In genomic region chr11:73199879-73200278, GRCm38 (mm10) we compare ENCODE assay signal across 8 mouse cellular contexts. TPM values are rescaled to one million over a fixed set of nuclear protein-coding genes. Genes with fewer than 3 reads are reported as not detected.
DNase-seq lines count a peak whose midpoint lies in the region; ATAC-seq and TF ChIP-seq lines count a peak whose summit lies in the region.

No protein-coding gene starts in this region.

- peak overlapping the region; percentile 90 for H3K4me3 ChIP-seq in left cerebral cortex, adult 2 months
- peak overlapping the region; percentile 64 for H3K4me3 ChIP-seq in embryonic fibroblast, embryonic 13.5 days (ENCODE audit: insufficient read depth, low read length)
- H3K4me3 ChIP-seq in stomach, postnatal 0 days (ENCODE audit: low read depth, low read length) = peak overlapping the region; percentile 74

- intact Hi-C loops in left cerebral cortex, adult 2 months (cut with DNase I) = loop anchor here (2.0 kb wide), 1 partner anchor 23 kb away; the partner anchor contains the start of genes Emc6 and Tax1bp3
- intact Hi-C loops in left cerebral cortex, postnatal 36 days (cut with DNase I) = loop anchor here (1.0 kb wide), 1 partner anchor 23 kb away; the partner anchor contains the start of genes Emc6 and Tax1bp3

- WGBS in stomach, postnatal 0 days = 2% methylated on average over 12 of the region's 12 CpGs

- DNase-seq in left cerebral cortex, adult 2 months (ENCODE audit: extremely low spot score in 1 of 2, low spot score in 2 of 2) = no peak
- DNase-seq in left cerebral cortex, postnatal 36 days (ENCODE audit: low spot score in 2 of 2) = no peak
- DNase-seq in kidney, adult 18-20 months = peak; percentile 36
- DNase-seq in lung, postnatal 36 days = peak; percentile 40
- no peak for DNase-seq in stomach, postnatal 0 days (ENCODE audit: low spot score)
- DNase-seq in cerebellum, postnatal 14 days = no peak
- DNase-seq in adrenal gland, adult 8-10 months = no peak

- peak overlapping the region; percentile 100 for H3K4me2 ChIP-seq in stomach, postnatal 0 days (replicated peaks; ENCODE audit: low read depth)

- H3K36me3 ChIP-seq in stomach, postnatal 0 days (ENCODE audit: control insufficient read depth, insufficient read depth, low read length) = no peaks in the 10 kb centered on the region

- no peak for TF ChIP-seq CTCF in left cerebral cortex, adult 2 months (IDR thresholded peaks at IDR 0.05)
- TF ChIP-seq CTCF in embryonic fibroblast, embryonic 13.5 days (IDR thresholded peaks at IDR 0.05; ENCODE audit: borderline replicate concordance, insufficient read depth, low read length) = no peak
- TF ChIP-seq CTCF in stomach, postnatal 0 days (IDR thresholded peaks at IDR 0.05; ENCODE audit: low read depth) = no peak

- no peaks in the 10 kb centered on the region for H3K27me3 ChIP-seq in stomach, postnatal 0 days (ENCODE audit: control insufficient read depth, insufficient read depth, low read length)

- no peaks in the 10 kb centered on the region for H3K4me1 ChIP-seq in embryonic fibroblast, embryonic 13.5 days (ENCODE audit: control insufficient read depth, insufficient read depth, low read length)
- peaks cover 3% of the 10 kb centered on the region; the same call in 1 of the 2 replicates for H3K4me1 ChIP-seq in stomach, postnatal 0 days (replicated peaks; ENCODE audit: control insufficient read depth, insufficient read depth)

- peak overlapping the region; percentile 96; the same call in 1 of the 2 replicates for H3K27ac ChIP-seq in left cerebral cortex, adult 2 months
- H3K27ac ChIP-seq in embryonic fibroblast, embryonic 13.5 days (ENCODE audit: insufficient read depth, low read length) = no peak overlapping the region
- H3K27ac ChIP-seq in stomach, postnatal 0 days (replicated peaks) = peak overlapping the region; percentile 69; the same call in 1 of the 2 replicates

- peak overlapping the region; percentile 83 for H3K9ac ChIP-seq in stomach, postnatal 0 days (ENCODE audit: low read length)

- TF ChIP-seq POLR2A in embryonic fibroblast, embryonic 13.5 days (IDR thresholded peaks at IDR 0.05; ENCODE audit: low read depth, low read length) = no peak

- no peak for TF ChIP-seq EP300 in stomach, postnatal 0 days (optimal IDR thresholded peaks at IDR 0.05)

- ATAC-seq in stomach, postnatal 0 days (ENCODE audit: low FRiP score, low TSS enrichment) = no peak

- no peaks in the 10 kb centered on the region for H3K9me3 ChIP-seq in stomach, postnatal 0 days (ENCODE audit: control insufficient read depth, low read length)

RNA-seq across cellular contexts. Expression of gene Shpk, which starts 0.6 kb away (rescaled TPM):
- 1 to 10 TPM; 2.7 to 2.9 TPM for total RNA-seq in left cerebral cortex, adult 2 months (2021)
- 1 to 10 TPM; 3.1 TPM for total RNA-seq in left cerebral cortex, postnatal 36 days (2021)
- 2.2 and 2.4 TPM in 2 replicates for polyA plus RNA-seq in embryonic fibroblast, embryonic 13.5 days (2011; ENCODE audit: insufficient read length, low read depth, missing spikeins)
- polyA plus RNA-seq in stomach, postnatal 0 days (2015; fragmentation: Nextera tagmentation; extraction: Ambion mirVana) = 3.4 and 4.0 TPM in 2 replicates
- total RNA-seq in adrenal gland, adult 8-10 months (2022) = 10 to 100 TPM; 12.0 to 19.3 (median 14.2) TPM

RNA-seq across cellular contexts. Expression of gene Ctns, which starts 1.0 kb away (rescaled TPM):
- 10 to 100 TPM; 19.3 to 20.2 TPM for total RNA-seq in left cerebral cortex, adult 2 months (2021)
- total RNA-seq in left cerebral cortex, postnatal 36 days (2021) = 10 to 100 TPM; 15.4 to 24.9 TPM
- 17.9 and 22.1 TPM in 2 replicates for polyA plus RNA-seq in embryonic fibroblast, embryonic 13.5 days (2011; ENCODE audit: insufficient read length, low read depth, missing spikeins)
- 15.9 and 17.4 TPM in 2 replicates for polyA plus RNA-seq in stomach, postnatal 0 days (2015; fragmentation: Nextera tagmentation; extraction: Ambion mirVana)
- 10 to 100 TPM; 15.3 to 26.2 (median 20.2) TPM for total RNA-seq in adrenal gland, adult 8-10 months (2022)

RNA-seq across cellular contexts. Expression of gene Tax1bp3, which starts 23.0 kb away (rescaled TPM):
- total RNA-seq in left cerebral cortex, adult 2 months (2021) = 1 to 10 TPM; 9.4 to 9.6 TPM
- total RNA-seq in left cerebral cortex, postnatal 36 days (2021) = 1 to 10 TPM; 6.9 to 9.3 TPM
- polyA plus RNA-seq in embryonic fibroblast, embryonic 13.5 days (2011; ENCODE audit: insufficient read length, low read depth, missing spikeins) = 129 and 131 TPM in 2 replicates
- 176 and 184 TPM in 2 replicates for polyA plus RNA-seq in stomach, postnatal 0 days (2015; fragmentation: Nextera tagmentation; extraction: Ambion mirVana)
- total RNA-seq in adrenal gland, adult 8-10 months (2022) = 100 to 1,000 TPM in 1 of 4 experiments, 10 to 100 TPM in 3; 61.0 to 105 (median 84.6) TPM

RNA-seq across cellular contexts. Expression of gene Emc6, which starts 23.0 kb away (rescaled TPM):
- 10 to 100 TPM; 54.6 to 55.2 TPM for total RNA-seq in left cerebral cortex, adult 2 months (2021)
- total RNA-seq in left cerebral cortex, postnatal 36 days (2021) = 10 to 100 TPM; 54.4 to 58.8 TPM
- 37.9 and 40.7 TPM in 2 replicates for polyA plus RNA-seq in embryonic fibroblast, embryonic 13.5 days (2011; ENCODE audit: insufficient read length, low read depth, missing spikeins)
- 125 and 132 TPM in 2 replicates for polyA plus RNA-seq in stomach, postnatal 0 days (2015; fragmentation: Nextera tagmentation; extraction: Ambion mirVana)
- total RNA-seq in adrenal gland, adult 8-10 months (2022) = 10 to 100 TPM; 47.4 to 77.6 (median 63.9) TPM

RNA-seq across cellular contexts. Expression of gene Trpv1, which starts 34.2 kb away (rescaled TPM):
- under 1 TPM in 1 of 2 experiments, not detected in 1; 0.27 TPM for total RNA-seq in left cerebral cortex, adult 2 months (2021)
- total RNA-seq in left cerebral cortex, postnatal 36 days (2021) = not detected
- polyA plus RNA-seq in embryonic fibroblast, embryonic 13.5 days (2011; ENCODE audit: insufficient read length, low read depth, missing spikeins) = not detected in 2 replicates
- 0.02 and 0.08 TPM in 2 replicates for polyA plus RNA-seq in stomach, postnatal 0 days (2015; fragmentation: Nextera tagmentation; extraction: Ambion mirVana)
- under 1 TPM in 2 of 4 experiments, not detected in 2; 0.20 to 0.81 TPM for total RNA-seq in adrenal gland, adult 8-10 months (2022)

Comparison
In these comparisons a context has a peak if more than half of its experiments do, and no peak if none do; other contexts are left out.
1. DNase-seq: peak in kidney, adult 18-20 months (single experiment) and lung, postnatal 36 days (single experiment); none in left cerebral cortex, adult 2 months (0 of 2), left cerebral cortex, postnatal 36 days (0 of 2), stomach, postnatal 0 days (single experiment), cerebellum, postnatal 14 days (0 of 2) and adrenal gland, adult 8-10 months (single experiment).
2. RNA of gene Tax1bp3, which starts 23.0 kb away (total RNA-seq): 61.0 to 105 TPM in adrenal gland, adult 8-10 months; 9.4 to 9.6 TPM in left cerebral cortex, adult 2 months and 6.9 to 9.3 TPM in left cerebral cortex, postnatal 36 days; every median in the first group is over 4 times any median in the second.
3. Peak in every context shown above with its lines, with median percentiles within 50 percentile points of each other: H3K4me3 ChIP-seq.